Mouse (Mus musculus) bone marrow macrophage, adult 2 months (primary cell): ENCODE data around the gene Aldh8a1.

Source experiments
- CTCF ChIP-seq: IDR thresholded peaks from 2 replicates; pipeline ENCODE4 v1.5.1; 2012; ENCODE audit warnings: low read depth, mild to moderate bottlenecking, low read length, moderate library complexity
- POLR2A ChIP-seq: IDR thresholded peaks from 2 replicates; pipeline ENCODE4 v1.6.1; 2012; ENCODE audit warnings: mild to moderate bottlenecking, low read depth, low read length, borderline replicate concordance

- no peak for TF ChIP-seq CTCF
- no peak for TF ChIP-seq POLR2A
These were observed 18.5 kb downstream of the Aldh8a1 start for GRCm38 (mm10) chr10:21395426-21396139.
